14 mouse cellular contexts compared by ENCODE assay signal in genomic region chr19:10926666-10927065, GRCm38 (mm10). TPM values are rescaled to one million over a fixed set of nuclear protein-coding genes. Genes with fewer than 3 reads are reported as not detected.
DNase-seq lines count a peak whose midpoint lies in the region; ATAC-seq and TF ChIP-seq lines count a peak whose summit lies in the region.
"Had no signal": no experiment of that assay in that cellular context is flagged by ENCODE, and none has a peak within 500 bp of the region (broad histone marks: within the 10 kb centered on the region; RNA-seq: fewer than 3 reads in every experiment).

No protein-coding gene starts in this region.

- no peaks in the 10 kb centered on the region for H3K79me3 ChIP-seq in C2C12 (ENCODE audit: low read depth)

- H3K4me3 ChIP-seq in heart, embryonic 16.5 days (ENCODE audit: low read length): no peak overlapping the region
- no peak overlapping the region for H3K4me3 ChIP-seq in C2C12 (ENCODE audit: insufficient read depth, poor library complexity, severe bottlenecking)
- no peak overlapping the region for H3K4me3 ChIP-seq in limb, embryonic 12.5 days (replicated peaks)
- H3K4me3 ChIP-seq: neural tube, embryonic 12.5 days had no signal

- ATAC-seq in heart, embryonic 16.5 days (replicated peaks; ENCODE audit: extremely low read depth, insufficient read depth, low FRiP score): no peak
- no peak for ATAC-seq in limb, embryonic 12.5 days (ENCODE audit: insufficient number of reproducible peaks, insufficient read depth, low FRiP score, low TSS enrichment, low read depth)
- ATAC-seq: forebrain, embryonic 14.5 days had no signal

- H3K9ac ChIP-seq in heart, embryonic 16.5 days (ENCODE audit: low read length): no peak overlapping the region
- no peak overlapping the region for H3K9ac ChIP-seq in limb, embryonic 12.5 days (replicated peaks)
- H3K9ac ChIP-seq: neural tube, embryonic 12.5 days had no signal

- H3K27me3 ChIP-seq in heart, embryonic 16.5 days (ENCODE audit: control insufficient read depth, insufficient read depth, low read length): no peaks in the 10 kb centered on the region
- H3K27me3 ChIP-seq in C2C12 (ENCODE audit: control insufficient read depth, insufficient read depth, insufficient read length): no peaks in the 10 kb centered on the region
- H3K27me3 ChIP-seq in limb, embryonic 12.5 days: no peaks in the 10 kb centered on the region
- H3K27me3 ChIP-seq: neural tube, embryonic 12.5 days had no signal

- TF ChIP-seq CTCF in C2C12 (IDR thresholded peaks at IDR 0.05; ENCODE audit: control insufficient read depth, insufficient read depth, insufficient read length): no peak

- no peak for DNase-seq in heart, adult 11 months
- DNase-seq in Muller cell, postnatal 12 days (ENCODE audit: inconsistent ontology term): peak; percentile 59
- DNase-seq in adrenal gland, postnatal 25 days: no peak
- no peak for DNase-seq in gastrocnemius, postnatal 4 days (ENCODE audit: low spot score in 2 of 2)
- DNase-seq: lung, postnatal 4 days had no signal

- H3ac ChIP-seq in C2C12 (ENCODE audit: control insufficient read depth, insufficient read length, low read depth): no peak overlapping the region

- peak overlapping the region; percentile 51 for H3K27ac ChIP-seq in heart, embryonic 16.5 days (ENCODE audit: low read length)
- H3K27ac ChIP-seq in limb, embryonic 12.5 days: peak overlapping the region; percentile 70; the same call in 1 of the 2 replicates

- H3K9me3 ChIP-seq in heart, embryonic 16.5 days (replicated peaks; ENCODE audit: control insufficient read depth, low read length): no peaks in the 10 kb centered on the region
- no peaks in the 10 kb centered on the region for H3K9me3 ChIP-seq in limb, embryonic 12.5 days
- H3K9me3 ChIP-seq: neural tube, embryonic 12.5 days had no signal

- H3K36me3 ChIP-seq in heart, embryonic 16.5 days (ENCODE audit: control insufficient read depth, insufficient read depth): no peaks in the 10 kb centered on the region
- H3K36me3 ChIP-seq in C2C12 (ENCODE audit: control insufficient read depth, insufficient read depth): no peaks in the 10 kb centered on the region
- H3K36me3 ChIP-seq in limb, embryonic 12.5 days: no peaks in the 10 kb centered on the region
- H3K36me3 ChIP-seq: neural tube, embryonic 12.5 days had no signal

- H3K4me2 ChIP-seq in heart, embryonic 16.5 days (ENCODE audit: low read depth, low read length): no peak overlapping the region
- H3K4me2 ChIP-seq in limb, embryonic 12.5 days: no peak overlapping the region
- H3K4me2 ChIP-seq: neural tube, embryonic 12.5 days had no signal

- peaks cover 9% of the 10 kb centered on the region; the same call in 1 of the 2 replicates for H3K4me1 ChIP-seq in heart, embryonic 16.5 days (ENCODE audit: control insufficient read depth, insufficient read depth, low read length)
- H3K4me1 ChIP-seq in limb, embryonic 12.5 days (replicated peaks): peaks cover 18% of the 10 kb centered on the region; the same call in 1 of the 2 replicates

- WGBS in heart, embryonic 16.5 days: 38% methylated on average over 4 of the region's 4 CpGs
- WGBS in limb, embryonic 12.5 days: 43% methylated on average over 4 of the region's 4 CpGs

- no peaks in the 10 kb centered on the region for H3K79me2 ChIP-seq in C2C12 (ENCODE audit: control insufficient read depth, insufficient read depth)

TF ChIP-seq in C2C12, 6 proteins besides CTCF, POLR2A, EP300 and RAD21:
- no peak for TF ChIP-seq MYOG (IDR thresholded peaks at IDR 0.05; ENCODE audit: control insufficient read depth, extremely low read depth, insufficient read length)
- TF ChIP-seq FOSL1 (IDR thresholded peaks at IDR 0.05; ENCODE audit: insufficient read depth, low read length, poor library complexity, severe bottlenecking): no peak
- TF ChIP-seq CEBPB (IDR thresholded peaks at IDR 0.05; ENCODE audit: low read depth): no peak
- no peak for TF ChIP-seq MAX (IDR thresholded peaks at IDR 0.05)
- TF ChIP-seq USF1 (IDR thresholded peaks at IDR 0.05; ENCODE audit: low read depth): peak; percentile 76

RNA-seq across cellular contexts. Expression of gene Zp1, which starts 6.2 kb away (rescaled TPM):
- 0.14 TPM in 1 of 2 replicates, not detected in the other for polyA plus RNA-seq in heart, embryonic 16.5 days (2015; fragmentation: Nextera tagmentation; extraction: Ambion mirVana)
- polyA plus RNA-seq in C2C12 (2012; fragmentation: generic; extraction: Trizol): not detected
- not detected in 2 replicates for polyA plus RNA-seq in limb, embryonic 12.5 days (2016; fragmentation: Nextera tagmentation; extraction: Ambion mirVana)
- not detected in 2 replicates for total RNA-seq in adrenal gland, postnatal 25 days (2021)
- total RNA-seq in gastrocnemius, postnatal 4 days (2021): under 1 TPM in 1 of 2 experiments, not detected in 1; 0.49 TPM
- total RNA-seq: granulocyte monocyte progenitor cell, adult 5-6 weeks; layer of hippocampus, adult 18-20 months; liver, adult 2 months had no signal
- polyA plus RNA-seq: cortical plate, adult 2 months; forebrain, embryonic 14.5 days; liver, adult 2 months; neural tube, embryonic 12.5 days had no signal

RNA-seq across cellular contexts. Expression of gene Ptgdr2, which starts 10.3 kb away (rescaled TPM):
- 0.11 and 0.24 TPM in 2 replicates for polyA plus RNA-seq in heart, embryonic 16.5 days (2015; fragmentation: Nextera tagmentation; extraction: Ambion mirVana)
- polyA plus RNA-seq in C2C12 (2012; fragmentation: generic; extraction: Trizol): 0.07 TPM
- polyA plus RNA-seq in limb, embryonic 12.5 days (2016; fragmentation: Nextera tagmentation; extraction: Ambion mirVana): 0.10 TPM in 1 of 2 replicates, not detected in the other
- 0.12 and 0.48 TPM in 2 replicates for total RNA-seq in adrenal gland, postnatal 25 days (2021)
- total RNA-seq in gastrocnemius, postnatal 4 days (2021): under 1 TPM; 0.10 to 0.18 TPM
- total RNA-seq: granulocyte monocyte progenitor cell, adult 5-6 weeks; liver, adult 2 months had no signal
- polyA plus RNA-seq: liver, adult 2 months; neural tube, embryonic 12.5 days had no signal

RNA-seq across cellular contexts. Expression of gene Ccdc86, which starts 22.4 kb away (rescaled TPM):
- 17.7 and 18.2 TPM in 2 replicates for polyA plus RNA-seq in heart, embryonic 16.5 days (2015; fragmentation: Nextera tagmentation; extraction: Ambion mirVana)
- 31.3 TPM for polyA plus RNA-seq in C2C12 (2012; fragmentation: generic; extraction: Trizol)
- polyA plus RNA-seq in limb, embryonic 12.5 days (2016; fragmentation: Nextera tagmentation; extraction: Ambion mirVana): 33.2 and 33.9 TPM in 2 replicates
- total RNA-seq in adrenal gland, postnatal 25 days (2021): 14.5 and 16.7 TPM in 2 replicates
- total RNA-seq in gastrocnemius, postnatal 4 days (2021): 10 to 100 TPM; 26.6 to 27.7 TPM

RNA-seq across cellular contexts. Expression of gene Prpf19, which starts 31.6 kb away (rescaled TPM):
- polyA plus RNA-seq in heart, embryonic 16.5 days (2015; fragmentation: Nextera tagmentation; extraction: Ambion mirVana): 35.9 and 37.7 TPM in 2 replicates
- polyA plus RNA-seq in C2C12 (2012; fragmentation: generic; extraction: Trizol): 299 TPM
- 44.9 and 50.3 TPM in 2 replicates for polyA plus RNA-seq in limb, embryonic 12.5 days (2016; fragmentation: Nextera tagmentation; extraction: Ambion mirVana)
- total RNA-seq in adrenal gland, postnatal 25 days (2021): 196 and 223 TPM in 2 replicates
- total RNA-seq in gastrocnemius, postnatal 4 days (2021): 100 to 1,000 TPM; 313 to 325 TPM

RNA-seq across cellular contexts. Expression of gene Tmem109, which starts 44.9 kb away (rescaled TPM):
- 108 and 112 TPM in 2 replicates for polyA plus RNA-seq in heart, embryonic 16.5 days (2015; fragmentation: Nextera tagmentation; extraction: Ambion mirVana)
- 141 TPM for polyA plus RNA-seq in C2C12 (2012; fragmentation: generic; extraction: Trizol)
- 68.7 and 73.7 TPM in 2 replicates for polyA plus RNA-seq in limb, embryonic 12.5 days (2016; fragmentation: Nextera tagmentation; extraction: Ambion mirVana)
- 143 and 161 TPM in 2 replicates for total RNA-seq in adrenal gland, postnatal 25 days (2021)
- total RNA-seq in gastrocnemius, postnatal 4 days (2021): 100 to 1,000 TPM; 191 to 193 TPM
